Mouse (Mus musculus): ENCODE measurements around the gene Fbxl21.
A peak's percentile ranks its signal among the peaks of the same experiment; 100 is the strongest.

Gene Fbxl21

GRCm38 (mm10) chr13:56535570-56535969, 13.3 kb downstream of the Fbxl21 start:
- DNase-seq, result no peak

GRCm38 (mm10) chr13:56537026-56537425, 14.8 kb downstream of the Fbxl21 start:
- DNase-seq, result no peak

GRCm38 (mm10) chr13:56539846-56540245, 17.6 kb downstream of the Fbxl21 start:
- DNase-seq, result no peak

GRCm38 (mm10) chr13:56543805-56544204, 21.5 kb downstream of the Fbxl21 start:
- no peak for DNase-seq

GRCm38 (mm10) chr13:56544956-56545355, 22.7 kb downstream of the Fbxl21 start:
- DNase-seq, result no peak

- DNase-seq, result no peak
Measured at GRCm38 (mm10) chr13:56548401-56548800, 26.1 kb downstream of the Fbxl21 start, which contains the start of gene Lect2. Lect2 (minus strand) TSS chr13:56548502.

- DNase-seq, result no peak
Measured at GRCm38 (mm10) chr13:56549364-56549763, 27.1 kb downstream of the Fbxl21 start.

- no peak for DNase-seq
Measured at GRCm38 (mm10) chr13:56550574-56550973, 28.3 kb downstream of the Fbxl21 start.

GRCm38 (mm10) chr13:56551661-56552060, 29.4 kb downstream of the Fbxl21 start:
- no peak for DNase-seq

GRCm38 (mm10) chr13:56553923-56554322, 31.7 kb downstream of the Fbxl21 start:
- no peak for DNase-seq

GRCm38 (mm10) chr13:56554409-56554808, 32.1 kb downstream of the Fbxl21 start:
- no peak for DNase-seq

GRCm38 (mm10) chr13:56555957-56556356, 33.7 kb downstream of the Fbxl21 start:
- DNase-seq, result peak; percentile 5

GRCm38 (mm10) chr13:56556701-56557100, 34.4 kb downstream of the Fbxl21 start:
- no peak for DNase-seq

GRCm38 (mm10) chr13:56558811-56559210, 36.5 kb downstream of the Fbxl21 start:
- no peak for DNase-seq

- no peak for DNase-seq
Measured at GRCm38 (mm10) chr13:56559841-56560370, 37.6 kb downstream of the Fbxl21 start.

GRCm38 (mm10) chr13:56561129-56561528, 38.9 kb downstream of the Fbxl21 start:
- no peak for DNase-seq

- no peak for DNase-seq
Measured at GRCm38 (mm10) chr13:56563075-56563474, 40.8 kb downstream of the Fbxl21 start.

GRCm38 (mm10) chr13:56566336-56566735, 44.1 kb downstream of the Fbxl21 start:
- no peak for DNase-seq

GRCm38 (mm10) chr13:56571645-56572044, 49.4 kb downstream of the Fbxl21 start:
- DNase-seq, result no peak

- DNase-seq, result no peak
Measured at GRCm38 (mm10) chr13:56575074-56575473, 52.8 kb downstream of the Fbxl21 start.

GRCm38 (mm10) chr13:56575701-56576321, 53.5 kb downstream of the Fbxl21 start:
- peak; percentile 18 for DNase-seq

GRCm38 (mm10) chr13:56578097-56578496, 55.8 kb downstream of the Fbxl21 start:
- DNase-seq, result no peak

- no peak for DNase-seq
Measured at GRCm38 (mm10) chr13:56580450-56580849, 58.2 kb downstream of the Fbxl21 start.

- DNase-seq, result no peak
Measured at GRCm38 (mm10) chr13:56581512-56581911, 59.2 kb downstream of the Fbxl21 start.

GRCm38 (mm10) chr13:56581961-56582434, 59.7 kb downstream of the Fbxl21 start:
- DNase-seq, result peak; percentile 32
